Comparison of ENCODE assay signal across 8 mouse cellular contexts in the genomic region with DNA sequence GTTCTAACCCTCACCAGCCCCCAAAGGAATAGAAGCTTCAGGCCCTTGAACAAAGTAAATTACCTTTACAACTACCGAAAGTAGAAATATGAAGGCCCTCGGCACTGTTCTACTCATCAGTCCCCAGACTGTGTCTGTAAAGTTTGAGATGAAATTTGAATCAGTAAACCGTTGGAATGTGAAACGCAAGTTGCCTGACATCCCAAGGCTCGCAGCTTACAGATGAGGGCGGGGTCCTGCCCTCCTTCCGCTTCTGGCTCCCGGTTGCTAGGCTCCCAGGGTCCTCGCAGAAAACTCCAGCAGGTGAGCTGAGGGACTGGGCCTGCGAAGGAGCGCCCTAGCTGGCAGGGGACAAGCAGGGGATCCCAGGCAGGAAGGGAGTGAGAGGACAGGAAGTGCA. TPM values are rescaled to one million over a fixed set of nuclear protein-coding genes. Genes with fewer than 3 reads are reported as not detected.
DNase-seq lines count a peak whose midpoint lies in the region; ATAC-seq and TF ChIP-seq lines count a peak whose summit lies in the region.

A gene (plus strand): TSS at position 270 of the 400 bp plus-strand sequence.

- TF ChIP-seq CTCF in left cerebral cortex, adult 2 months (IDR thresholded peaks at IDR 0.05) = no peak

- peak; percentile 24; the same call in 1 of the 2 replicates for ATAC-seq in megakaryocyte, adult 5-6 weeks (ENCODE audit: poor library complexity, severe bottlenecking)

- no peak within 1 kb of the TSS for H3K27ac ChIP-seq in left cerebral cortex, adult 2 months

- no peak for DNase-seq in left cerebral cortex, adult 2 months (ENCODE audit: extremely low spot score in 1 of 2, low spot score in 2 of 2)
- no peak for DNase-seq in left cerebral cortex, adult 18-20 months (ENCODE audit: low spot score in 2 of 2)
- peak; percentile 19 for DNase-seq in cerebellum, postnatal 14 days
- DNase-seq in heart, adult 8-10 months (ENCODE audit: low spot score) = peak; percentile 15
- DNase-seq in kidney, postnatal 10 days = peak; percentile 47
- peak; percentile 3 to 19 for DNase-seq in thymus, postnatal 36 days
- DNase-seq in adipocyte (ENCODE audit: low spot score) = no peak

- H3K4me3 ChIP-seq in left cerebral cortex, adult 2 months = peak within 1 kb of the TSS; percentile 39

- intact Hi-C loops in left cerebral cortex, adult 2 months (cut with DNase I) = no loop called here

RNA-seq across cellular contexts. Expression of the gene that starts here (rescaled TPM):
- total RNA-seq in left cerebral cortex, adult 2 months (2021) = under 1 TPM; 0.38 to 0.72 TPM
- under 1 TPM; 0.53 to 0.63 TPM for total RNA-seq in left cerebral cortex, adult 18-20 months (2021)
- 1 to 10 TPM; 1.0 to 2.4 (median 1.6) TPM for total RNA-seq in heart, adult 8-10 months (2022)
- total RNA-seq in megakaryocyte, adult 5-6 weeks (2015) = not detected in 2 replicates
- not detected in 2 replicates for total RNA-seq in megakaryocyte, adult 5-6 weeks (2017)

Comparison
In these comparisons a context has a peak if more than half of its experiments do, and no peak if none do; other contexts are left out.
1. Peak in ATAC-seq in megakaryocyte, adult 5-6 weeks; RNA of the gene not detected or under 1 TPM.
2. DNase-seq: peak in cerebellum, postnatal 14 days (2 of 2), heart, adult 8-10 months (single experiment), kidney, postnatal 10 days (single experiment) and thymus, postnatal 36 days (2 of 2); none in left cerebral cortex, adult 2 months (0 of 2), left cerebral cortex, adult 18-20 months (0 of 2) and adipocyte (single experiment).